Mouse (Mus musculus) forebrain, embryonic 11.5 days (tissue): ENCODE measurements around the gene Arhgap40. TPM values are rescaled to one million over a fixed set of nuclear protein-coding genes. Genes with fewer than 3 reads are reported as not detected.
A peak's percentile ranks its signal among the peaks of the same experiment; 100 is the strongest.

Experiments
- ATAC-seq: fragments of 200-750 bp; cut with Nextera tagmentation; replicated peaks from 2 replicates; pipeline ENCODE4 v1.8.0; 2017; ENCODE audit warnings: moderate TSS enrichment; ENCODE audit not compliant: low FRiP score
- DNase-seq: peaks from one replicate; pipeline ENCODE4 v3.0.0-alpha.2; 2017; ENCODE audit warnings: low spot score
- H3K27ac ChIP-seq: fragments of 300-500 bp; sonication (generic); 2 replicates; pipeline ENCODE4 v1.5.1; 2014; ENCODE audit warnings: low read depth, low read length
- H3K27me3 ChIP-seq: fragments of 300-500 bp; sonication (generic); 2 replicates; pipeline ENCODE4 v1.6.1; 2014; ENCODE audit warnings: mild to moderate bottlenecking, low read length, mixed read lengths; ENCODE audit not compliant: control insufficient read depth, insufficient read depth
- H3K36me3 ChIP-seq: fragments of 300-500 bp; sonication (generic); 2 replicates; pipeline ENCODE4 v1.6.1; 2014; ENCODE audit warnings: mild to moderate bottlenecking, low read length, moderate library complexity, mixed read lengths; ENCODE audit not compliant: control insufficient read depth, insufficient read depth
- H3K4me1 ChIP-seq: fragments of 300-500 bp; sonication (generic); replicated peaks from 2 replicates; pipeline ENCODE4 v1.6.1; 2014; ENCODE audit warnings: low read length, mixed read lengths; ENCODE audit not compliant: control insufficient read depth, insufficient read depth
- H3K4me2 ChIP-seq: fragments of 300-500 bp; sonication (generic); 2 replicates; pipeline ENCODE4 v1.6.1; 2014; ENCODE audit warnings: low read depth, mild to moderate bottlenecking, low read length, moderate library complexity, mixed read lengths; ENCODE audit not compliant: severe bottlenecking
- H3K4me3 ChIP-seq: fragments of 300-500 bp; sonication (generic); 2 replicates; pipeline ENCODE4 v1.5.1; 2014; ENCODE audit warnings: low read depth, low read length
- H3K9ac ChIP-seq: fragments of 300-500 bp; sonication (generic); 2 replicates; pipeline ENCODE4 v1.6.1; 2014; ENCODE audit warnings: low read length
- H3K9me3 ChIP-seq: fragments of 300-500 bp; sonication (generic); 2 replicates; pipeline ENCODE4 v1.6.1; 2016; ENCODE audit warnings: low read length, mixed read lengths; ENCODE audit not compliant: control insufficient read depth
- WGBS: fragments of 180-500 bp; shearing (Covaris S2); extraction: QIAGEN DNeasy Blood & Tissue Kit; methylation state at CpG from one replicate; pipeline ENCODE4 v1.1.7; 2014; 5-methylcytosine and 5-hydroxymethylcytosine counted together
- polyA plus RNA-seq: library from polyadenylated mRNA; unstranded; fragments of >200 nt; fragmentation: Nextera tagmentation; extraction: Ambion mirVana; gene quantifications from 2 replicates; pipeline ENCODE4 v1.2.1, GENCODE M21; 2014

Arhgap40 gene
- 0.15 TPM in 1 of 2 replicates, not detected in the other for polyA plus RNA-seq

DNA sequence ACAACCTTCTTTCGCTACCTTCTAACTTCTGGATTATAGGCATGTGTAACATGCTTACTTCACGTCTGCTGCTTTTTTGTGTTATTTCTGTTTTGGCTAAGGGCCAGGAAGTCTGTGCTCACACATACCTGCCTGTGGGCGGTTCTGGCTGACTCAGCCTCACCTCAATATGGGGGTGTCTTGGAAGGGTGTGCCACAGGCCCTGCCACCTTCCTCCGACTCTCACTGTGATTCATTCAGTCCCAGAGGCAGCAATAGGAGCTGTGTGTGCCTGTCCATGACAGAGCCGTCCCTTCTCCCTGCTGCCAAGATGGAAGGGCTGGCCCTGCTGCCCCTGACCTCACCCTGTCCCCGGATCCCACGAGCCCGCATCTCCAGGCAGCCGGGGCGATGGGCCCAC, at the start of gene Arhgap40:
TSS of gene Arhgap40 (plus strand) at position 269 of the 400 bp plus-strand sequence.
- H3K4me1 ChIP-seq, result no peaks in the 10 kb centered on the region
- H3K4me2 ChIP-seq, result no peak within 1 kb of the TSS
- DNase-seq (peak; percentile 45), ATAC-seq (no peak)
- H3K27me3 ChIP-seq, result no peaks in the 10 kb centered on the region
- WGBS, result 90% methylated on average over 10 of the region's 10 CpGs
- no peaks in the 10 kb centered on the region for H3K9me3 ChIP-seq
- H3K4me3 ChIP-seq, result no peak within 1 kb of the TSS
- no peaks in the 10 kb centered on the region for H3K36me3 ChIP-seq
- no peak within 1 kb of the TSS for H3K9ac ChIP-seq
- H3K27ac ChIP-seq, result no peak within 1 kb of the TSS

DNA sequence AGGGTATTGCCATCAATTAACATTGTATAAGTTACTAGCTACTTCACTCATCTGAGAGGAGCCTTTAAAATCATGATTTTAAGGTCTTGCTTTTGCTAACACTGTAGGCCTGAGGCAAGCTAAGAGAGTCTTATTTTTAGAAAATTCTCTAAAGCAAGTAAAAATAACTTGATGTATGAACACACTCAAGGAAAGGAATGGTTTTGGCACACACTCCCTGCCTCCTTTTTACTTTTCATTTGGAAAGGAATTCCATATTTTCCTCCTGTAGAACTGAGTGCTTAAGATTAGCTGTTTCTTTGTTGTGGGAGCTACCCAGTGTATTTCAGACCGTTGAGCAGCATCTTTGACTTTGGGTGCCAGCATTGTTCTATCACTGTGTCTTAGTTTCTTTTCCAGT, 38.4 kb upstream of the Arhgap40 start:
- H3K36me3 ChIP-seq, result peaks cover 3% of the 10 kb centered on the region; the same call in 1 of the 2 replicates
- ATAC-seq (no peak), DNase-seq (no peak)
- no peaks in the 10 kb centered on the region for H3K27me3 ChIP-seq
- 98% methylated on average over 1 of the region's 1 CpGs for WGBS
- H3K4me3 ChIP-seq, result no peak overlapping the region
- H3K4me2 ChIP-seq, result no peak overlapping the region
- H3K9me3 ChIP-seq, result no peaks in the 10 kb centered on the region
- H3K27ac ChIP-seq, result no peak overlapping the region
- H3K4me1 ChIP-seq, result no peaks in the 10 kb centered on the region
- H3K9ac ChIP-seq, result no peak overlapping the region

DNA sequence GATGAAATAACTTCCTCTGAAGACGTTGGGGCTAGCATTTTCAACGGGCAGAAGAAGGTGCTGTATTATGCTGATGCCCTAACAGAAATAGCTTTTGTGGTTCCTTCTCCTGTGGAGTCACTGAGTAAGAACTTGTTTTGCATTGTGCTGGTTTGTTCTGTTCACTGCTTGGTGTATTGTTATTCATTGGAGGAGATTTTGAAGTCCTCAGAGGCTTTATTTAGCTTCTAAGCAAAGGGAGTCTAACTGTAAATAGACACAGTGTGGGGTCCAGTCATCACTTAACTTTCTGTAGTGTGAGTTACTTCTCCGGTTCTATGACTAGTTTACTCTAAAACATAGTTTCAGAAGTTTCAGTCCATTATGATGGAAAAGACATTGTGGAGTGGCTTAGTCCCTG, 35.0 kb upstream of the Arhgap40 start:
- Histone ChIP-seq H3K4me2 (no peak overlapping the region), H3K36me3 (peaks cover 3% of the 10 kb centered on the region; the same call in 1 of the 2 replicates), H3K27me3 (no peaks in the 10 kb centered on the region), H3K9me3 (no peaks in the 10 kb centered on the region), H3K4me1 (no peaks in the 10 kb centered on the region), H3K27ac (no peak overlapping the region), H3K9ac (no peak overlapping the region), H3K4me3 (no peak overlapping the region)
- ATAC-seq, result no peak
- WGBS, result 84% methylated on average over 3 of the region's 3 CpGs
- no peak for DNase-seq

DNA sequence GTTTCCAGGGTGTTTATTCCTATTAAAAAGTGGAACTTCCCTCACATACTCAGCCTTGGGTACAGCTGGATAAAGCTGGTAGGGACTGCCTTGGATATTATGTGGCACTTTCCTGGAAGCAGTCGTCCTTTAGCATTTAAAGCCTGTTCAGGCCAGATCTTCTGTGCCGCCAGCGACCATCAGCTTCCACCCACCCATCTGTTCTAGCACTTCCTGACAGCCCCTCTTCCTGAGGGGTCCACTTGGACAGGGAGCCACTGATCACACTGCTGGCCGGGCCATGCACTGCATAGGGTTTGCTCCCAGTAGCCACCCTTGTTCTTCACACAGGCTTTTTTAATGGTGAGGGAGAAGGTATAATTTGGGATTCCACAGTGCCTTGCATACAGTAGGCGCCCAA, 14.1 kb upstream of the Arhgap40 start:
- Histone ChIP-seq H3K36me3 (no peaks in the 10 kb centered on the region; the same call in 1 of the 2 replicates), H3K4me2 (no peak overlapping the region), H3K27me3 (no peaks in the 10 kb centered on the region), H3K9me3 (no peaks in the 10 kb centered on the region), H3K27ac (no peak overlapping the region), H3K4me3 (no peak overlapping the region), H3K4me1 (no peaks in the 10 kb centered on the region), H3K9ac (no peak overlapping the region)
- ATAC-seq (no peak), DNase-seq (no peak)
- whole genome bisulfite sequencing, result 88% methylated on average over 5 of the region's 5 CpGs

DNA sequence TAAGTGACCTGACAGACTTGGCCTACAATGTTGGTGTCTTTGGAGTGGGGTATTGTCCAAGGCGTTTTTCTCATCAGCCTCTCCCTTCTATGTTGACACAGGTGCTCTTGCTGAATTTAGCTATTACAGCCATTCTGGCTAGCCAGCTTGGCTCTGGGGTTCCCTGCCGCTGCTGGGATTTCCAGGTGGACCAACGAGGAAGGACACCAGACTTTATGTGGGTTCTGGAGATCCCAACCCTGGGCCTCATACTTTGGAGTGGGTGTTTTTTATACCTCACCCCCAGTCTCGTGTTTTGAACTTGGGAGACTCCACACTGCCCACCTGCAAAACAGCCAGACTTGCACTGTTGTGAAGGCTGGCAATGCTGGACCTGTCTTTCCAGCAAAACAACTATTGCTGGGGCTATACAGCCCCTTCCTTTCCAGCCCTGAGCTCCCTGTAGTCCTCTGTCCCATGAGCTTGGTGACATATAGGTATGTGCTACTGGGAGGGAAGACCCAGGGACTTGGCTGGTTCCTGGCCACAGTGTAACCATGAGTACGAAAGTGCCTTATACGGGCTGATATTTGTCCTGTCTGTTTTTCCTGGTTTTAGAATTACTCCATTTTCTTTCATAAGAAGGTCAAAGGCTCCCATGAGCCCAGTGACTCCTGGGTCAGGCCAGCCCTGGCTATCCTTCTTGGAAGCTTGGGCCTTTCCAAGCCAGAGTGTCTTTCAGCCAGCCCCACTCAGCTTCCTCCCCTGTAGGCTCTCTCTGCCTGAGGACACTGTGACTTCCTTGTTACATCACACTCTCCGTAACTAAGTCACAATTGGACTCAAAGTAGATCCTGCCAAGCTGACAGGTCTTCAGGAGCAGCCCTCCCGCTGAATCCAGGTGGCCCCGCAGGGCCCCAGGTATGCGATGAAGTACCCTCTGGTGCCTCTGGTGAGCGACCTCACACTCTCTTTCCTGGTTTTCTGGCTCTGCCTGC, 10.5 kb upstream of the Arhgap40 start, which contains the start of gene Adig:
TSS of gene Adig (plus strand) at position 777 of the 977 bp plus-strand sequence.
- no peak within 1 kb of the TSS for H3K4me3 ChIP-seq
- no peak within 1 kb of the TSS for H3K4me2 ChIP-seq
- no peaks in the 10 kb centered on the region for H3K27me3 ChIP-seq
- 79% methylated on average over 11 of the region's 11 CpGs for WGBS
- H3K36me3 ChIP-seq, result no peaks in the 10 kb centered on the region
- no peaks in the 10 kb centered on the region for H3K9me3 ChIP-seq
- no peak within 1 kb of the TSS for H3K9ac ChIP-seq
- no peaks in the 10 kb centered on the region for H3K4me1 ChIP-seq
- H3K27ac ChIP-seq, result no peak within 1 kb of the TSS
- ATAC-seq (no peak), DNase-seq (no peak)

DNA sequence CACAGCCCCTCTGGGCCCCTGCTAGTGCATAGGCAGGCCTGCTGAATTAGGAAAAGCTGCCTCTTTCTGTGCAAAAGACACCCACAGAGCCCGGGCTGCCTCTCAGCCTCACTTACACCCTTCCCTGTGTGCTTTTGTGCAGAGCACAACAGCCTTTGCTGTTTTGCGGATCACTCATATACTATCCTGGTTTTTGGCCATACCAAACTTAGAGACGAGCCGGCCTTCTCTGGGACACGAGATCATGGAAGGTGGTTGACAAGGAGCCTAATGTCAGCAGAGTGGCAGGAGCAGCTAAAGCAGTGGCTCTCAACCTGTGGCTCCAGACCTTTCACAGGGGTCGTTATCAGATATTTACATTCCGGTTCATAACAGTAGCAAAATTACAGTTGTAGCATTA, 9.4 kb upstream of the Arhgap40 start:
- Histone ChIP-seq H3K4me1 (no peaks in the 10 kb centered on the region), H3K9ac (no peak overlapping the region), H3K4me3 (no peak overlapping the region), H3K9me3 (no peaks in the 10 kb centered on the region), H3K27ac (no peak overlapping the region), H3K4me2 (no peak overlapping the region), H3K27me3 (no peaks in the 10 kb centered on the region), H3K36me3 (no peaks in the 10 kb centered on the region)
- ATAC-seq, result no peak
- DNase-seq, result no peak
- 89% methylated on average over 7 of the region's 7 CpGs for WGBS

DNA sequence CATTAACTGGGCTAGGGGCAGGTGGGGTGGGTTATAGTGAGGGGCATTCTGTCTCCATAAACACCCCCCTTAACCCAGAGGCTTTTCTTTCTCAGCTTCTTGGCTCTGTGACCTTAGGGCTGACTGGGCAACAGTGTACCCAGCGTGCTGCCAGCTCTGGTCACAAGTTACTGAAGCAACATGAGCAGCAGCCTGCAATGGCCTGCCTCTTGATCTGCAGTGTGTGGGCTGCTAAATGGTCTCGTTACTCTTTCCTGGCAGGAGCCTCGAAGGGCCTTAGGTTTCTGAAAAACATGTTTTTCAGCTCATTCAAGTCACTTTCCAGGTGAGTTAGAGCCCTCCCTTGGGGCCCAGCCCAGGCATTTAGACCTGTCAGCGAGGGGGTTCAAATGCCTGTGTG, 8.9 kb upstream of the Arhgap40 start:
- Histone ChIP-seq H3K4me3 (no peak overlapping the region), H3K9ac (no peak overlapping the region), H3K36me3 (no peaks in the 10 kb centered on the region), H3K4me1 (no peaks in the 10 kb centered on the region), H3K4me2 (no peak overlapping the region), H3K27ac (no peak overlapping the region), H3K27me3 (no peaks in the 10 kb centered on the region), H3K9me3 (no peaks in the 10 kb centered on the region)
- ATAC-seq (no peak), DNase-seq (no peak)
- 75% methylated on average over 4 of the region's 4 CpGs for WGBS

DNA sequence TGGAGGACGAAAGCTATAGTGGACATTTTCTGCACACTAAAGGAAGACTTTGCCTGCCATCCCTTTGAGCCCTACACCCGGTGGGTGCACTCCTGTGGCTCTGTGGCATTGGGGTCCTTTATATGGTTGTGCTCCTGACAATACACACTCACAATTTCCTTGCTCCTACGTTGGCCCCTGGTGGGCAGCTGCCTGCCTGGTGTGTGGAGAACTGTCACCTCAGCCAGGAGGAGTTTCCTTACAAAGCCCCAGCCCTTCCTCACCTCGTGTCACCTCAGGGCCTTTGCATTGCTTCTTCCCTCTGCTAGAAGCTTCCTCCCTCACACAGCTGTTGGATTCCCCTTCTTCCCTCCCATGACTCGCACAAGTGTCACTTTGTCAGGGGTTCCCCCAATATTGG, 6.1 kb upstream of the Arhgap40 start:
- ATAC-seq (no peak), DNase-seq (no peak)
- 85% methylated on average over 5 of the region's 5 CpGs for WGBS
- Histone ChIP-seq H3K27ac (no peak overlapping the region), H3K27me3 (no peaks in the 10 kb centered on the region), H3K4me3 (no peak overlapping the region), H3K4me2 (no peak overlapping the region), H3K9ac (no peak overlapping the region), H3K36me3 (no peaks in the 10 kb centered on the region), H3K4me1 (no peaks in the 10 kb centered on the region), H3K9me3 (no peaks in the 10 kb centered on the region)
